Mouse (Mus musculus): ENCODE data around the gene Mink1. TPM values are rescaled to one million over a fixed set of nuclear protein-coding genes. Genes with fewer than 3 reads are reported as not detected.

The Mink1 gene
- polyA plus RNA-seq, 1 experiment from 2014 or later, result 9.8 TPM

DNA sequence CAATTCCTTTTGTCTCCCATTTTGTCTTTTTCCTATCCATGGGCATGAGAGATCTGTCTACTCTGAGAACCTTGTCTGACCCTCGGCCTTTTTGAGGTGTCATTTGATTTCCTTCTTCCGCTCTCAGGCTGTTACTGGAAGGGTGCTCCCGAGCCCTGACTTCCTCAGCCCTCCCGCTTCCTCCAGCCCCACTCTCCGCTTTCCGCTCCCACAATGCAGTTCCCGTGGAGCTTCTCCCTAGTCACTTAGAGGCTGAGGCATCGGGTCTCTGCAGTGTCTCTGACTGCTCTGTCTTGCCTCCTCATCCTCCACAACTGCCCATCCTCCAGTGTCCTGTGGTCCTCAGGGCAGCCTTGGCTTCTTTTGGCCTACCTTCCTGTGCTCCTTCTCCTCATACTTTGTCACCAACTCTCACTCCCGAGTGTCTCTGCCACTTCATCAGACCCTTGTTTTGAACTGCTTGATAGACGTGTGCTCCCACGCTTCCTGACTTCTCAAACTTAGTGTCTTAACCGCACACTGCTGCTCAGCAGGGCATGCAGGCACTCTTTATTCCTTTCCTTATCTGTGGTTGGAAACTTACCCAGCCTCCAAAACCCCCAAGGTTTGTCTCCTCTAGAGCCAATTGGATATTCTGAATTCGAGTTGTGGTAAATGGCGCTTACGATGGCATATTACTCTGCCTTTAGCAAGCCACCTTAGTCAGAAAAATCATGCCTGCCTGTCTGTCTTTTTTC, 31.7 kb downstream of the Mink1 start:
- ATAC-seq (replicated peaks; ENCODE audit: extremely low read depth, insufficient read depth, low FRiP score), result no peak
- Histone ChIP-seq H3K9me3 (replicated peaks; ENCODE audit: control insufficient read depth, low read length) (no peaks in the 10 kb centered on the region), H3K9ac (ENCODE audit: low read length) (no peak overlapping the region), H3K4me2 (ENCODE audit: low read depth, low read length) (no peak overlapping the region), H3K4me1 (ENCODE audit: control insufficient read depth, insufficient read depth, low read length) (peaks cover 6% of the 10 kb centered on the region; the same call in 1 of the 2 replicates), H3K27me3 (ENCODE audit: control insufficient read depth, insufficient read depth, low read length) (no peaks in the 10 kb centered on the region), H3K36me3 (ENCODE audit: control insufficient read depth, insufficient read depth) (peaks cover 11% of the 10 kb centered on the region), H3K27ac (ENCODE audit: low read length) (no peak overlapping the region), H3K4me3 (ENCODE audit: low read length) (no peak overlapping the region)
- WGBS, result 66% methylated on average over 15 of the region's 15 CpGs

DNA sequence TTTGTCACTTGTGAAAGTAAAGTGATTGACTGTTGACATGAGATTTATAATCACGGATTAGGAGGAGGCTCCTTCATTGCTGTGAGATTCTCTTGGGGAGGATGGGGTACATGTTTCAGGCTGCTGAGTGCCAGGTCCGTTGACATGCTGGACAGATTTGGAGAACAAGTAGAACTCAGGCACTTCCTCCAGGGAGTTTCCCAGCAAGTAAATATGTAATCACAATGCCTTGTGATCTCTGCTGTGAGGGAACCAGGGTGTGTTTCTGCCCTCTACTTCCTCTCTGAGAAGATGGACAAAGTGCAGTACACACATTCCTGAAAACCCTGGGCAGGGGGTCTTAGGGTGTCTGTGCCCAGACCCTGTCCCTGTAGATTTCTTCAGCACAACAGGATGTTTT, 33.0 kb downstream of the Mink1 start:
- peaks cover 6% of the 10 kb centered on the region; the same call in 1 of the 2 replicates for H3K4me1 ChIP-seq (ENCODE audit: control insufficient read depth, insufficient read depth, low read length)
- ATAC-seq (replicated peaks; ENCODE audit: extremely low read depth, insufficient read depth, low FRiP score), result no peak
- no peaks in the 10 kb centered on the region for H3K27me3 ChIP-seq (ENCODE audit: control insufficient read depth, insufficient read depth, low read length)
- peaks cover 13% of the 10 kb centered on the region for H3K36me3 ChIP-seq (ENCODE audit: control insufficient read depth, insufficient read depth)
- H3K4me3 ChIP-seq (ENCODE audit: low read length), result no peak overlapping the region
- 47% methylated on average over 2 of the region's 2 CpGs for WGBS
- 0 out of 2 replicates have a peak overlapping the region, but pooled peaks have one; percentile 35 for H3K9ac ChIP-seq (ENCODE audit: low read length)
- H3K4me2 ChIP-seq (ENCODE audit: low read depth, low read length), result no peak overlapping the region
- H3K27ac ChIP-seq (ENCODE audit: low read length), result peak overlapping the region; percentile 34; the same call in 1 of the 2 replicates
- H3K9me3 ChIP-seq (replicated peaks; ENCODE audit: control insufficient read depth, low read length), result no peaks in the 10 kb centered on the region

DNA sequence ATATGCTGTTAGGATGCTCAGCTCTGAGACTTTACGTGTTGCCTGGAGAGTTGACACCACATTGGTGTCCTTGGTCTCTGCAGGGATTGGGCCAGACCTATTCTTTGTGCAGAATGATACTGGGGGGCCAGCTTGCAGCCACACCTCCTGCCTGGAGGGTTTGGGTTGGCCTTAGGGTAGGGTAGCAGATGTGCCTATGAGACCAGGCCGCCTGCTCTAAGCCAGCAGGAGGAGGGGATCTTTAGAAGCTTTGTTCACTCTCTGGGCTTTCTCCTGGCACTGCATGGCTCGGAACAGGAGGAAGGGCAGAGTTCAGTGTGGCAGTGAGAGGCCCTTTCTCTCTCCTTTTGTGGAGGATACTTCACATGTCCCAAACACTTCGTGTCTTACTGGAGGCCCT, 33.4 kb downstream of the Mink1 start:
- no peak overlapping the region for H3K4me3 ChIP-seq (ENCODE audit: low read length)
- H3K4me1 ChIP-seq (ENCODE audit: control insufficient read depth, insufficient read depth, low read length), result peaks cover 6% of the 10 kb centered on the region; the same call in 1 of the 2 replicates
- H3K9ac ChIP-seq (ENCODE audit: low read length), result 0 out of 2 replicates have a peak overlapping the region, but pooled peaks have one; percentile 35
- H3K36me3 ChIP-seq (ENCODE audit: control insufficient read depth, insufficient read depth), result peaks cover 13% of the 10 kb centered on the region
- H3K4me2 ChIP-seq (ENCODE audit: low read depth, low read length), result no peak overlapping the region
- ATAC-seq (replicated peaks; ENCODE audit: extremely low read depth, insufficient read depth, low FRiP score), result no peak
- no peaks in the 10 kb centered on the region for H3K9me3 ChIP-seq (replicated peaks; ENCODE audit: control insufficient read depth, low read length)
- H3K27ac ChIP-seq (ENCODE audit: low read length), result peak overlapping the region; percentile 34; the same call in 1 of the 2 replicates
- 60% methylated on average over 4 of the region's 4 CpGs for WGBS
- H3K27me3 ChIP-seq (ENCODE audit: control insufficient read depth, insufficient read depth, low read length), result no peaks in the 10 kb centered on the region

DNA sequence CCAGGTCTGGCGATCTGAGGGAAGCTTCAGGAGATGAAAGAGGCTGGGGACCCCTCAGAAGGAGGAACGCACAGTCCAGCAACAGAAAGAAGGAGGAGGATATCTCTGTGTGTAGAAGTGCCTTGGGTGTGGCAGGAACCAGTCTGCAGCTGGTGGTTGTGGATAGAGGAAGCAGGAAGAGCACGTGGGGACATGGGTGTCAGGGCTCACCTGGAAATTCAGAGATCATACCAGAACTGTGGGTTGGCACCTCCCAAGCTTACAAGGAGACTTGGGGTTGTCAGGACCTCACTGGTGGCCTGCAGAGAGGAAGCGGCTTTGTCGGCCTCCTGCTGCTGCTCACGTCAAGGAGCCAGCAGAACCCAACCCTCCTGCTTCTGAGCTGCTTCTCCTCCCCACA, 34.6 kb downstream of the Mink1 start:
- no peak for ATAC-seq (replicated peaks; ENCODE audit: extremely low read depth, insufficient read depth, low FRiP score)
- Histone ChIP-seq H3K36me3 (ENCODE audit: control insufficient read depth, insufficient read depth) (peaks cover 13% of the 10 kb centered on the region), H3K4me3 (ENCODE audit: low read length) (no peak overlapping the region), H3K27ac (ENCODE audit: low read length) (no peak overlapping the region), H3K4me1 (ENCODE audit: control insufficient read depth, insufficient read depth, low read length) (peaks cover 6% of the 10 kb centered on the region; the same call in 1 of the 2 replicates), H3K9ac (ENCODE audit: low read length) (no peak overlapping the region), H3K9me3 (replicated peaks; ENCODE audit: control insufficient read depth, low read length) (no peaks in the 10 kb centered on the region), H3K4me2 (ENCODE audit: low read depth, low read length) (no peak overlapping the region), H3K27me3 (ENCODE audit: control insufficient read depth, insufficient read depth, low read length) (no peaks in the 10 kb centered on the region)
- 75% methylated on average over 6 of the region's 6 CpGs for WGBS

DNA sequence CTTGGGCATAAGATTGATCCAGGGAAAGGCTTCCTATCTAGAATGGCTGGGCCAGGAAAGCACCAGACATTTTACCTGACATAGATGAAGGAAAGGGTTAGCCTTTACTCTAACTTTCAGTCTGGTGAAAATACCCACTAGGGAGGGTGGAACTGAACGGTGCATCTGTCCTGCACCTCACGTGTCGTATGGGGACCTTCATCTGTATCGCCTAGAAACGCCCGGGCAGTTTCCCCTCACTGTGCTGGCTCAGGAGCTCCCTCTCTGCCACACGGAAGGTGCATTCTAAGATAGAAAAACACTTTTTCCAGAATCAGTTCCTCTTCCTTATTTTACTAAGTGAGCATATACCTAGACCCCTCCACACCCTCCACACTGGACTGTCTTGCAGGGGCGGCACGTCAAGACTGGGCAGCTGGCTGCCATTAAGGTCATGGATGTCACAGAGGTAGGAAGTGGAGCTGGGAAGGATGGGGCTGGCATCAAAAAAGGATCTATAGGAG, 35.8 kb downstream of the Mink1 start:
- peaks cover 19% of the 10 kb centered on the region for H3K36me3 ChIP-seq (ENCODE audit: control insufficient read depth, insufficient read depth)
- no peak overlapping the region for H3K4me3 ChIP-seq (ENCODE audit: low read length)
- no peaks in the 10 kb centered on the region for H3K27me3 ChIP-seq (ENCODE audit: control insufficient read depth, insufficient read depth, low read length)
- H3K9me3 ChIP-seq (replicated peaks; ENCODE audit: control insufficient read depth, low read length), result no peaks in the 10 kb centered on the region
- no peak overlapping the region for H3K4me2 ChIP-seq (ENCODE audit: low read depth, low read length)
- no peak for ATAC-seq (replicated peaks; ENCODE audit: extremely low read depth, insufficient read depth, low FRiP score)
- whole genome bisulfite sequencing, result 82% methylated on average over 9 of the region's 9 CpGs
- H3K9ac ChIP-seq (ENCODE audit: low read length), result no peak overlapping the region
- H3K27ac ChIP-seq (ENCODE audit: low read length), result no peak overlapping the region
- H3K4me1 ChIP-seq (ENCODE audit: control insufficient read depth, insufficient read depth, low read length), result peaks cover 6% of the 10 kb centered on the region; the same call in 1 of the 2 replicates

DNA sequence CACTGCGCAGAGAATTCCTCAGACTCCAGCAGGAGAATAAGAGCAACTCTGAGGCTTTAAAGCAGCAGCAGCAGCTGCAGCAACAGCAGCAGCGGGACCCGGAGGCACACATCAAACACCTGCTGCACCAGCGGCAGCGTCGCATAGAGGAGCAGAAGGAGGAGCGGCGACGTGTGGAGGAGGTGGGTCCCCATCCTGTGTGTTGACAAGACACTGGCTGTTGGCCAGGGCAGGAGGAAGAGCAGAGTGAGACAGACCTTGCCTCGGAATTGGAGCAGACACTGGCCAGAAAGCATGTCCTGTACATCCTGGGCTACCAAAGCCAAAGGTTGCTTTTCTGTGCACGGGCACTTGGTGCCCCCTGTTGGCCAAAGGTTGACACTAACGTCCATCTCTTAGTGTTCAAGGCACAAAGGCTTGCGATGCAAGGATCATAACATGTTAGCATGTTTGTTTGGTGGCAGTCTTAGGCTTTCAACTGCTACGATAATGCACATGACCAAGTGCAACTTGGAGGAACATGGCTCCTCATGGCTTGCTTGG, 42.4 kb downstream of the Mink1 start:
- Histone ChIP-seq H3K27ac (ENCODE audit: low read length) (no peak overlapping the region), H3K4me1 (ENCODE audit: control insufficient read depth, insufficient read depth, low read length) (no peaks in the 10 kb centered on the region), H3K27me3 (ENCODE audit: control insufficient read depth, insufficient read depth, low read length) (no peaks in the 10 kb centered on the region), H3K4me2 (ENCODE audit: low read depth, low read length) (no peak overlapping the region), H3K9me3 (replicated peaks; ENCODE audit: control insufficient read depth, low read length) (no peaks in the 10 kb centered on the region), H3K4me3 (ENCODE audit: low read length) (no peak overlapping the region), H3K36me3 (ENCODE audit: control insufficient read depth, insufficient read depth) (peaks cover 48% of the 10 kb centered on the region), H3K9ac (ENCODE audit: low read length) (no peak overlapping the region)
- 47% methylated on average over 14 of the region's 14 CpGs for WGBS
- ATAC-seq (replicated peaks; ENCODE audit: extremely low read depth, insufficient read depth, low FRiP score), result no peak

DNA sequence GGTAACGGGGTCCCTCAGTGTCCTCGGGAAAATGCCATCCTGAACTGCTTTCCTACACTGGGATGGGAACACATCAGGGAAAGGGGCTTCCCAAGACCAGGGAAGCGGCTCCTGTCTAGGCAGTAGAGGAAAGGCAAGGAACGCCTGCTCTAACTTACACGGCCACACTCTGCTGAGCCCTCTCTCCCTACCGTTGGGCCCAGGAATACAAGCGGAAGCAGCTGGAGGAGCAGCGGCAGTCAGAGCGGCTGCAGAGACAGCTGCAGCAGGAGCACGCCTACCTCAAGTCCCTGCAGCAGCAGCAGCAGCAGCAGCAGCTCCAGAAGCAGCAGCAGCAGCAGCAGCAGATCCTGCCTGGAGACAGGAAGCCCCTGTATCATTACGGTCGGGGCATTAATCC, 44.0 kb downstream of the Mink1 start:
- H3K4me1 ChIP-seq (ENCODE audit: control insufficient read depth, insufficient read depth, low read length), result no peaks in the 10 kb centered on the region
- no peak for ATAC-seq (replicated peaks; ENCODE audit: extremely low read depth, insufficient read depth, low FRiP score)
- no peak overlapping the region for H3K27ac ChIP-seq (ENCODE audit: low read length)
- no peak overlapping the region for H3K9ac ChIP-seq (ENCODE audit: low read length)
- H3K4me2 ChIP-seq (ENCODE audit: low read depth, low read length), result no peak overlapping the region
- H3K27me3 ChIP-seq (ENCODE audit: control insufficient read depth, insufficient read depth, low read length), result no peaks in the 10 kb centered on the region
- 74% methylated on average over 12 of the region's 12 CpGs for WGBS
- H3K4me3 ChIP-seq (ENCODE audit: low read length), result no peak overlapping the region
- peaks cover 56% of the 10 kb centered on the region for H3K36me3 ChIP-seq (ENCODE audit: control insufficient read depth, insufficient read depth)
- H3K9me3 ChIP-seq (replicated peaks; ENCODE audit: control insufficient read depth, low read length), result no peaks in the 10 kb centered on the region

DNA sequence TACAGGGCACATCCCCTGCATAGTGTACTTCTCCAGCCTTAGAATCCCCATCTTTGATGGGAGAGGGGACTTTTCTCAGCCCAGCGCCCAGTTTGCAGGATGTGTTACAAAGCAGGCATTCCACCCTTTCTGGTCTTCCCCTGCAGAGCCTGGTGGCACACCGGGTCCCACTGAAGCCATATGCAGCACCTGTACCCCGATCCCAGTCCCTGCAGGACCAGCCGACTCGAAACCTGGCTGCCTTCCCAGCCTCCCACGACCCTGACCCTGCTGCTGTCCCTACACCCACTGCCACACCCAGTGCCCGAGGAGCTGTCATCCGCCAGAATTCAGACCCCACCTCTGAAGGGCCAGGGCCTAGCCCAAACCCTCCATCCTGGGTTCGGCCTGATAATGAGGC, 44.9 kb downstream of the Mink1 start:
- peaks cover 62% of the 10 kb centered on the region for H3K36me3 ChIP-seq (ENCODE audit: control insufficient read depth, insufficient read depth)
- 80% methylated on average over 9 of the region's 9 CpGs for WGBS

DNA sequence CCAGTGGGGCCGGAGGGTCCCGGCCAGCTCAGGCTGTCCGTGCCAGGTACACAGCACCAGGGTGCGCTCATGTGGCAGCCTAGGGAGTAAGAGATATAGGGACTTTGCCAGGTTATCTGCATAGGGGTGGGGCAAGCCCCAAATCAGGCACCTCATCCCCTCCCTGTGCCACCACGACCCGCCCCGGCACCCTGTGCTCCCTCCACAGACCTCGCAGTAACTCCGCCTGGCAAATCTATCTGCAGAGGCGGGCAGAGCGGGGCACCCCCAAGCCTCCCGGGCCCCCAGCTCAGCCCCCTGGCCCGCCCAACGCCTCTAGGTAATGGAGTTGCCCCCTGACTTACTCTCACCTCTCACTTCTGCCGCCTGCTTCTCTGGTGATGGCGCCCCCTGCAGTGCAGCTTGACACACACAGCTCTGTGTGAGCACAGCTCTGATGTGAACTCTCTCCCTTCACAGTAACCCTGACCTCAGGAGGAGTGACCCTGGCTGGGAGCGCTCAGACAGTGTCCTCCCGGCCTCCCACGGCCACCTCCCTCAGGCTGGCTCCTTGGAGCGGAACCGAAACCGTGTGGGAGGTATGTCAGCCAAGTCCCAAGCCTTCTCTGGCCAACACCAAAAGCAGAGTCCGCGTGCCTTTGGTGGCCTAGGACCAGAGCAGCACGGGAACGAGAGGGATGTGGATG, 45.8 kb downstream of the Mink1 start:
- no peaks in the 10 kb centered on the region for H3K4me1 ChIP-seq (ENCODE audit: control insufficient read depth, insufficient read depth, low read length)
- H3K27me3 ChIP-seq (ENCODE audit: control insufficient read depth, insufficient read depth, low read length), result no peaks in the 10 kb centered on the region
- H3K27ac ChIP-seq (ENCODE audit: low read length), result no peak overlapping the region
- no peaks in the 10 kb centered on the region for H3K9me3 ChIP-seq (replicated peaks; ENCODE audit: control insufficient read depth, low read length)
- H3K4me2 ChIP-seq (ENCODE audit: low read depth, low read length), result no peak overlapping the region
- peaks cover 64% of the 10 kb centered on the region for H3K36me3 ChIP-seq (ENCODE audit: control insufficient read depth, insufficient read depth)
- ATAC-seq (replicated peaks; ENCODE audit: extremely low read depth, insufficient read depth, low FRiP score), result no peak
- 88% methylated on average over 26 of the region's 26 CpGs for WGBS
- H3K4me3 ChIP-seq (ENCODE audit: low read length), result no peak overlapping the region
- no peak overlapping the region for H3K9ac ChIP-seq (ENCODE audit: low read length)

More for the DNA sequence above, 44.9 kb downstream of the Mink1 start:
- no peak for ATAC-seq (replicated peaks; ENCODE audit: extremely low read depth, insufficient read depth, low FRiP score)
- Histone ChIP-seq H3K4me1 (ENCODE audit: control insufficient read depth, insufficient read depth, low read length) (no peaks in the 10 kb centered on the region), H3K27ac (ENCODE audit: low read length) (no peak overlapping the region), H3K27me3 (ENCODE audit: control insufficient read depth, insufficient read depth, low read length) (no peaks in the 10 kb centered on the region), H3K9ac (ENCODE audit: low read length) (no peak overlapping the region), H3K4me3 (ENCODE audit: low read length) (no peak overlapping the region), H3K4me2 (ENCODE audit: low read depth, low read length) (no peak overlapping the region), H3K9me3 (replicated peaks; ENCODE audit: control insufficient read depth, low read length) (no peaks in the 10 kb centered on the region)
